Mouse (Mus musculus) liver, embryonic 14.5 days (tissue): ENCODE measurements around the gene Myl6b.

Experiments used
- CTCF ChIP-seq: IDR thresholded peaks from 2 replicates; pipeline ENCODE4 v1.5.1; 2016; ENCODE audit warnings: antibody characterized with exemption, low read depth, control low read depth
- EP300 ChIP-seq: IDR thresholded peaks from 2 replicates; pipeline ENCODE4 v1.6.1; 2016; ENCODE audit warnings: antibody characterized with exemption, low read depth

DNA sequence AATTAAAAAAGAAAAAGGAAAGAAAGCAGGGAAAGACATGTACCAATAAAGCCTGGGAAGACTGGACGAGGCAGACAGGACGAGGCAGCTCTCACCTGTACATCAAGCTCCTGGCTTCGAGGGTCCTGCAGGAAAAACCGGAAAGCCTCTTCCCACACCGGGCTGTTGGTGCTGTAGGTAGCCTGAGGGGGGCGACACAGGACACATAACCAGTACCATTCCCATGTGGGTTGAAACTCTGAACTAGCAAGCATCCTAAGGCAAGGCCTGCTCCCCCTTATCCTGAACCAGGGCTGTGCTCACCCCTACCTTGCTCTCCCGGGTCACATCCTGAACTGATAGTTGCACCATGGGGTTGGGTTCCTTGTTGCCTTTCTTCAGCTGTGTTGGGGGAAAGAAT is 20.3 kb upstream of the Myl6b start:
- TF ChIP-seq CTCF (peak; percentile 76), EP300 (no peak)
